Mouse (Mus musculus): ENCODE data around the gene Siah3.

DNA sequence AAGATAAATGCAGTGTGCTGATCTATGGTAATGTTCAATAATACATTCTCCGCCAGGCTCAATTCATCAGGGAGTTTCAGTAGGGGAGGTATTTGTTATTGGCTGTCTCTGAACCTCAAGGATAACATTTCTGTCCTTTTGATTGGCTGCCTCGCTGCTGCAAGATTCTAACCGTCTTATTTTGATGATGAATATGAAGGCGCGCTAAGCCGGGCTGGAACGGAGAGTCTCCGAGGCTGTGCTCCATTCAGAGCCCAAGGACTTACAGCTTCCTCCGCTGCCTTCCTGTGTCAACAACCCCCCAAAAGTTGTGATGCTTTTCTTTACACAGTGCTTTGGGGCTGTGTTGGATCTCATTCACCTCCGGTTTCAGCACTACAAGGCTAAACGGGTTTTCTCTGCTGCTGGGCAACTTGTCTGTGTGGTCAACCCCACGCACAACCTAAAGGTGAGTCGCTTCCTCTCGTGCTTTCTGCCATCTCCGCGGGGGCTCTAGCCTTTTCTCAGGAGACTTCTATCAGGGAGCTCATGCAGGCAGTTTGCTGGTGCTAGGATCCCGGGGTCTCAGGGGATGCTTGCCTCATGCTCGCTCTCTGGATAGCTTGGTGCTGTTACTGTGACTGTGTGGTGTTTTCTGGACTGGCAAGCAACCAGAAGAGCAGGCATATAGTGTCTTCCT is at the start of gene Siah3:
- no peak for TF ChIP-seq CTCF (IDR thresholded peaks at IDR 0.05; ENCODE audit: control insufficient read depth, insufficient read depth, low read length)
- TF ChIP-seq POLR2A (IDR thresholded peaks at IDR 0.05; ENCODE audit: borderline replicate concordance, control insufficient read depth, low read depth, low read length) = no peak
